In genomic region chr9:120129276-120129675, GRCm38 (mm10) we compare ENCODE assay signal across 10 mouse cellular contexts. TPM values are rescaled to one million over a fixed set of nuclear protein-coding genes. Genes with fewer than 3 reads are reported as not detected.
DNase-seq lines count a peak whose midpoint lies in the region; ATAC-seq and TF ChIP-seq lines count a peak whose summit lies in the region.
"Had no signal": no experiment of that assay in that cellular context is flagged by ENCODE, and none has a peak within 500 bp of the region (broad histone marks: within the 10 kb centered on the region; RNA-seq: fewer than 3 reads in every experiment).

No protein-coding gene starts in this region.

- no peak for TF ChIP-seq CTCF in MEL (IDR thresholded peaks at IDR 0.05 in 2 of 3, conservative IDR thresholded peaks at IDR 0.05 in 1 of 3; ENCODE audit: control insufficient read depth in 1 of 3, insufficient read depth in 1 of 3, low read depth in 2 of 3, low read length in 3 of 3, poor library complexity in 1 of 3, severe bottlenecking in 1 of 3)

- DNase-seq in heart, postnatal 25 days (ENCODE audit: low spot score) = no peak
- DNase-seq in MEL (ENCODE audit: low read depth, low spot score) = peak; percentile 53
- DNase-seq in midbrain, embryonic 14.5 days = no peak
- no peak for DNase-seq in frontal cortex, postnatal 14 days (ENCODE audit: low spot score in 2 of 2)
- DNase-seq in kidney, postnatal 36 days = no peak
- DNase-seq in lung, adult 18-20 months = no peak

- intact Hi-C loops in heart, postnatal 25 days (cut with DNase I) = no loop called here

- H3K4me3 ChIP-seq in heart, embryonic 15.5 days = peak overlapping the region; percentile 100
- peak overlapping the region; percentile 53 to 95 for H3K4me3 ChIP-seq in MEL (ENCODE audit: control insufficient read depth in 1 of 2, insufficient read depth in 1 of 2, low read depth in 2 of 2, low read length in 2 of 2)
- H3K4me3 ChIP-seq in hindbrain, embryonic 13.5 days = peak overlapping the region; percentile 99; the same call in 1 of the 2 replicates
- H3K4me3 ChIP-seq in midbrain, embryonic 14.5 days (replicated peaks; ENCODE audit: low read depth, low read length) = peak overlapping the region; percentile 5; the same call in 1 of the 2 replicates

- H3K79me2 ChIP-seq in MEL (ENCODE audit: control insufficient read depth, insufficient read depth, low read length, poor library complexity) = peaks cover 33% of the 10 kb centered on the region

- H3K27me3 ChIP-seq in heart, embryonic 15.5 days = no peaks in the 10 kb centered on the region
- no peaks in the 10 kb centered on the region for H3K27me3 ChIP-seq in MEL (ENCODE audit: control insufficient read depth in 1 of 2, insufficient read depth in 2 of 2, low read length in 2 of 2)
- no peaks in the 10 kb centered on the region for H3K27me3 ChIP-seq in hindbrain, embryonic 13.5 days
- H3K27me3 ChIP-seq in midbrain, embryonic 14.5 days (ENCODE audit: control insufficient read depth, insufficient read depth, low read length) = no peaks in the 10 kb centered on the region

- H3K36me3 ChIP-seq in heart, embryonic 15.5 days = peaks cover 42% of the 10 kb centered on the region
- peaks cover 14 to 16% of the 10 kb centered on the region in 2 experiments for H3K36me3 ChIP-seq in MEL (ENCODE audit: control insufficient read depth in 1 of 2, insufficient read depth in 2 of 2, low read length in 2 of 2)
- H3K36me3 ChIP-seq in hindbrain, embryonic 13.5 days = peaks cover 48% of the 10 kb centered on the region
- peaks cover 46% of the 10 kb centered on the region for H3K36me3 ChIP-seq in midbrain, embryonic 14.5 days (ENCODE audit: control insufficient read depth, insufficient read depth, low read length)

- WGBS in heart, embryonic 15.5 days = 64% methylated on average over 10 of the region's 10 CpGs
- WGBS in hindbrain, embryonic 13.5 days = 75% methylated on average over 10 of the region's 10 CpGs
- 78% methylated on average over 10 of the region's 10 CpGs for WGBS in midbrain, embryonic 14.5 days

- TF ChIP-seq POLR2A in MEL (IDR thresholded peaks at IDR 0.05; ENCODE audit: control insufficient read depth in 1 of 2, insufficient read depth in 1 of 2, low read depth in 1 of 2, low read length in 2 of 2, poor library complexity in 1 of 2) = peak in 1 of 2 experiments; percentile 42; a peak in 1 of 4 replicates

- H3K4me2 ChIP-seq in heart, embryonic 15.5 days = peak overlapping the region; percentile 74
- peak overlapping the region; percentile 92 for H3K4me2 ChIP-seq in hindbrain, embryonic 13.5 days
- peak overlapping the region; percentile 88 for H3K4me2 ChIP-seq in midbrain, embryonic 14.5 days (ENCODE audit: low read length)

- H3K4me1 ChIP-seq in heart, embryonic 15.5 days (replicated peaks) = peaks cover 17% of the 10 kb centered on the region
- peaks cover 0 to 7% of the 10 kb centered on the region in 2 experiments; a peak in 1 of 4 replicates for H3K4me1 ChIP-seq in MEL (ENCODE audit: control insufficient read depth in 1 of 2, insufficient read depth in 2 of 2, low read length in 2 of 2)
- peaks cover 23% of the 10 kb centered on the region for H3K4me1 ChIP-seq in hindbrain, embryonic 13.5 days (replicated peaks)
- H3K4me1 ChIP-seq in midbrain, embryonic 14.5 days (ENCODE audit: control insufficient read depth, insufficient read depth, low read length) = peaks cover 14% of the 10 kb centered on the region

- H3K27ac ChIP-seq in heart, embryonic 15.5 days = 0 out of 2 replicates have a peak overlapping the region, but pooled peaks have one; percentile 1
- peak overlapping the region; percentile 96 for H3K27ac ChIP-seq in MEL (ENCODE audit: control insufficient read depth, low read depth, low read length)
- H3K27ac ChIP-seq in hindbrain, embryonic 13.5 days = no peak overlapping the region
- H3K27ac ChIP-seq in midbrain, embryonic 14.5 days (replicated peaks; ENCODE audit: low read depth, low read length) = no peak overlapping the region

- ATAC-seq in heart, embryonic 15.5 days (replicated peaks; ENCODE audit: insufficient number of reproducible peaks, insufficient read depth, low FRiP score, low read depth) = no peak
- ATAC-seq in hindbrain, embryonic 13.5 days (ENCODE audit: low FRiP score) = no peak
- ATAC-seq in midbrain, embryonic 14.5 days (ENCODE audit: low FRiP score, low TSS enrichment) = no peak
- ATAC-seq: lung, postnatal 0 days had no signal

- H3K9me3 ChIP-seq in heart, embryonic 15.5 days (replicated peaks) = no peaks in the 10 kb centered on the region
- H3K9me3 ChIP-seq in MEL (replicated peaks; ENCODE audit: insufficient read depth, low read length) = no peaks in the 10 kb centered on the region
- H3K9me3 ChIP-seq in hindbrain, embryonic 13.5 days = no peaks in the 10 kb centered on the region
- no peaks in the 10 kb centered on the region for H3K9me3 ChIP-seq in midbrain, embryonic 14.5 days (ENCODE audit: control insufficient read depth, low read length)

- no peak for TF ChIP-seq RAD21 in MEL (IDR thresholded peaks at IDR 0.05; ENCODE audit: low read depth, low read length)

- H3K9ac ChIP-seq in heart, embryonic 15.5 days = peak overlapping the region; percentile 100
- peak overlapping the region; percentile 100 for H3K9ac ChIP-seq in MEL (ENCODE audit: control insufficient read depth, low read depth, low read length, poor library complexity, severe bottlenecking)
- H3K9ac ChIP-seq in hindbrain, embryonic 13.5 days = peak overlapping the region; percentile 96; the same call in 1 of the 2 replicates
- H3K9ac ChIP-seq in midbrain, embryonic 14.5 days (replicated peaks; ENCODE audit: low read length) = no peak overlapping the region

- TF ChIP-seq EP300 in MEL (IDR thresholded peaks at IDR 0.05; ENCODE audit: low read depth in 1 of 2, low read length in 2 of 2) = no peak

TF ChIP-seq in MEL, 35 proteins besides CTCF, POLR2A, EP300 and RAD21:
- TF ChIP-seq CHD1 (IDR thresholded peaks at IDR 0.05; ENCODE audit: low read depth, low read length) = 0 out of 2 replicates have a peak, but pooled peaks have one; percentile 27
- no peak for TF ChIP-seq TCF12 (IDR thresholded peaks at IDR 0.05; ENCODE audit: low read depth, low read length)
- no peak for TF ChIP-seq ELF1 (IDR thresholded peaks at IDR 0.05; ENCODE audit: low read depth, low read length)
- TF ChIP-seq TBP (IDR thresholded peaks at IDR 0.05; ENCODE audit: low read depth, low read length) = no peak; the same call in 1 of the 2 replicates
- TF ChIP-seq SIN3A (IDR thresholded peaks at IDR 0.05; ENCODE audit: low read length) = 0 out of 2 replicates have a peak, but pooled peaks have one; percentile 6
- no peak for TF ChIP-seq NRF1 (IDR thresholded peaks at IDR 0.05; ENCODE audit: insufficient read depth, low read depth, low read length, poor library complexity, severe bottlenecking)

RNA-seq across cellular contexts. Expression of gene Rpsa, which starts 1.8 kb away (rescaled TPM):
- polyA plus RNA-seq in heart, embryonic 15.5 days (2015; fragmentation: Nextera tagmentation; extraction: Ambion mirVana) = 679 and 834 TPM in 2 replicates
- 100 to 1,000 TPM; 545 TPM for total RNA-seq in heart, postnatal 25 days (2021)
- 1,584 and 1,827 TPM in 2 replicates for total RNA-seq in MEL (2012; rRNA removed)
- polyA plus RNA-seq in MEL (2012; ENCODE audit: insufficient read depth in 1 of 2, insufficient read length in 2 of 2, low read depth in 1 of 2, low replicate concordance in 2 of 2, missing spikeins in 1 of 2) = 1,000 to 10,000 TPM in 1 of 2 experiments, 100 to 1,000 TPM in 1; 726 to 4,532 TPM
- 905 and 920 TPM in 2 replicates for polyA plus RNA-seq in hindbrain, embryonic 13.5 days (2015; fragmentation: Nextera tagmentation; extraction: Ambion mirVana)
- 1,176 and 1,335 TPM in 2 replicates for polyA plus RNA-seq in midbrain, embryonic 14.5 days (2014; fragmentation: Nextera tagmentation; extraction: Ambion mirVana)

RNA-seq across cellular contexts. Expression of gene Slc25a38, which starts 19.1 kb away (rescaled TPM):
- polyA plus RNA-seq in heart, embryonic 15.5 days (2015; fragmentation: Nextera tagmentation; extraction: Ambion mirVana) = 18.8 and 22.0 TPM in 2 replicates
- total RNA-seq in heart, postnatal 25 days (2021) = 10 to 100 TPM; 16.7 to 18.4 TPM
- 76.1 and 87.6 TPM in 2 replicates for total RNA-seq in MEL (2012; rRNA removed)
- polyA plus RNA-seq in MEL (2012; ENCODE audit: insufficient read depth in 1 of 2, insufficient read length in 2 of 2, low read depth in 1 of 2, low replicate concordance in 2 of 2, missing spikeins in 1 of 2) = 10 to 100 TPM in 1 of 2 experiments, not detected in 1; 81.3 TPM
- 35.5 and 42.2 TPM in 2 replicates for polyA plus RNA-seq in hindbrain, embryonic 13.5 days (2015; fragmentation: Nextera tagmentation; extraction: Ambion mirVana)
- 36.8 and 43.2 TPM in 2 replicates for polyA plus RNA-seq in midbrain, embryonic 14.5 days (2014; fragmentation: Nextera tagmentation; extraction: Ambion mirVana)

RNA-seq across cellular contexts. Expression of gene Mobp, which starts 20.2 kb away (rescaled TPM):
- 0.05 TPM in 1 of 2 replicates, not detected in the other for polyA plus RNA-seq in heart, embryonic 15.5 days (2015; fragmentation: Nextera tagmentation; extraction: Ambion mirVana)
- total RNA-seq in heart, postnatal 25 days (2021) = under 1 TPM; 0.08 to 0.49 TPM
- not detected in 2 replicates for total RNA-seq in MEL (2012; rRNA removed)
- polyA plus RNA-seq in MEL (2012; ENCODE audit: insufficient read depth in 1 of 2, insufficient read length in 2 of 2, low read depth in 1 of 2, low replicate concordance in 2 of 2, missing spikeins in 1 of 2) = not detected
- not detected in 2 replicates for polyA plus RNA-seq in hindbrain, embryonic 13.5 days (2015; fragmentation: Nextera tagmentation; extraction: Ambion mirVana)
- not detected in 2 replicates for polyA plus RNA-seq in midbrain, embryonic 14.5 days (2014; fragmentation: Nextera tagmentation; extraction: Ambion mirVana)
- polyA plus RNA-seq: lung, postnatal 0 days had no signal

RNA-seq across cellular contexts. Expression of gene Ccr8, which starts 37.4 kb away (rescaled TPM):
- 0.62 and 1.6 TPM in 2 replicates for polyA plus RNA-seq in heart, embryonic 15.5 days (2015; fragmentation: Nextera tagmentation; extraction: Ambion mirVana)
- not detected for total RNA-seq in heart, postnatal 25 days (2021)
- not detected in 2 replicates for total RNA-seq in MEL (2012; rRNA removed)
- not detected for polyA plus RNA-seq in MEL (2012; ENCODE audit: insufficient read depth in 1 of 2, insufficient read length in 2 of 2, low read depth in 1 of 2, low replicate concordance in 2 of 2, missing spikeins in 1 of 2)
- not detected in 2 replicates for polyA plus RNA-seq in hindbrain, embryonic 13.5 days (2015; fragmentation: Nextera tagmentation; extraction: Ambion mirVana)
- polyA plus RNA-seq in midbrain, embryonic 14.5 days (2014; fragmentation: Nextera tagmentation; extraction: Ambion mirVana) = not detected in 2 replicates
- polyA plus RNA-seq: testis, adult 2 months had no signal

RNA-seq across cellular contexts. Expression of gene Cx3cr1, which starts 59.6 kb away (rescaled TPM):
- 7.5 and 10.0 TPM in 2 replicates for polyA plus RNA-seq in heart, embryonic 15.5 days (2015; fragmentation: Nextera tagmentation; extraction: Ambion mirVana)
- 1 to 10 TPM; 3.0 to 5.1 TPM for total RNA-seq in heart, postnatal 25 days (2021)
- not detected in 2 replicates for total RNA-seq in MEL (2012; rRNA removed)
- not detected for polyA plus RNA-seq in MEL (2012; ENCODE audit: insufficient read depth in 1 of 2, insufficient read length in 2 of 2, low read depth in 1 of 2, low replicate concordance in 2 of 2, missing spikeins in 1 of 2)
- polyA plus RNA-seq in hindbrain, embryonic 13.5 days (2015; fragmentation: Nextera tagmentation; extraction: Ambion mirVana) = 8.9 and 9.5 TPM in 2 replicates
- 3.4 and 5.0 TPM in 2 replicates for polyA plus RNA-seq in midbrain, embryonic 14.5 days (2014; fragmentation: Nextera tagmentation; extraction: Ambion mirVana)

Comparison
In these comparisons a context has a peak if more than half of its experiments do, and no peak if none do; other contexts are left out.
1. H3K27ac ChIP-seq: peak in heart, embryonic 15.5 days (single experiment) and MEL (single experiment); none in hindbrain, embryonic 13.5 days (single experiment) and midbrain, embryonic 14.5 days (single experiment).
2. H3K4me3 ChIP-seq: peak in every context shown above with its lines; median percentile 100 in heart, embryonic 15.5 days; 99 in hindbrain, embryonic 13.5 days; 74 in MEL; 5 in midbrain, embryonic 14.5 days.
3. Peak in every context shown above with its lines, with median percentiles within 50 percentile points of each other: H3K4me2 ChIP-seq.